Comparison of ENCODE assay signal across 15 mouse cellular contexts in the genomic region with DNA sequence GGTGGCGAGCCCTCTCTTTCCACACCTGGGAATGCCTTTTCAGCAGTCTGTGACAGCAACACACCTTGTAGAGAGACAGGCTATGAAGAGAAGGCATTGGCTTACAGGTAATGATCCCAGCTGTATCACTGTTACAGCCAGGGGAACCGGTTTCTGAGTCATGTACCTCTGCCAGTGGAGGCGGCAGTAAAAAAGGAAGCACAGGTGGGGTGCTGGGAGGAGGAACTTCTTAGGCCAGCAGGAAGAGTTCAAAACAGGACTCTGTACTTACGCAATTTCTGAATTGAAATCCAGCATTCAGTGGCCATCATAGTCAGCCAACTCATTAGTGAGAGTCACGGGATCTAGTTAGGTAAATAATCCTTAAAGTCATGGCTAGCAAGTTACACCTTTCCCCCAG. TPM values are rescaled to one million over a fixed set of nuclear protein-coding genes. Genes with fewer than 3 reads are reported as not detected.
A peak's percentile ranks its signal among the peaks of the same experiment; 100 is the strongest.
DNase-seq lines count a peak whose midpoint lies in the region; ATAC-seq lines count a peak whose summit lies in the region.
"Had no signal": no experiment of that assay in that cellular context is flagged by ENCODE, and none has a peak within 500 bp of the region (broad histone marks: within the 10 kb centered on the region; RNA-seq: fewer than 3 reads in every experiment).

A gene (minus strand): TSS at position 163 of the 400 bp plus-strand sequence.

- no peaks in the 10 kb centered on the region for H3K27me3 ChIP-seq in limb, embryonic 15.5 days
- no peaks in the 10 kb centered on the region for H3K27me3 ChIP-seq in limb, embryonic 10.5 days (ENCODE audit: low read depth, poor library complexity, severe bottlenecking)
- no peaks in the 10 kb centered on the region for H3K27me3 ChIP-seq in embryonic facial prominence, embryonic 11.5 days (ENCODE audit: control insufficient read depth, insufficient read depth, low read length)
- H3K27me3 ChIP-seq in lung, embryonic 16.5 days (ENCODE audit: control insufficient read depth, insufficient read depth, low read depth, low read length), result no peaks in the 10 kb centered on the region
- peaks cover 24% of the 10 kb centered on the region for H3K27me3 ChIP-seq in midbrain, embryonic 13.5 days
- H3K27me3 ChIP-seq: heart, embryonic 13.5 days; liver, embryonic 15.5 days had no signal

- 50% methylated on average over 5 of the region's 5 CpGs for WGBS in limb, embryonic 15.5 days
- 77% methylated on average over 5 of the region's 5 CpGs for WGBS in limb, embryonic 10.5 days
- 65% methylated on average over 5 of the region's 5 CpGs for WGBS in embryonic facial prominence, embryonic 11.5 days
- WGBS in lung, embryonic 16.5 days, result 60% methylated on average over 5 of the region's 5 CpGs
- 76% methylated on average over 5 of the region's 5 CpGs for WGBS in midbrain, embryonic 13.5 days

- ATAC-seq in limb, embryonic 15.5 days (ENCODE audit: insufficient number of reproducible peaks, low FRiP score, low TSS enrichment, low read depth), result no peak
- ATAC-seq in embryonic facial prominence, embryonic 11.5 days (replicated peaks; ENCODE audit: insufficient number of reproducible peaks, low FRiP score, low TSS enrichment, low read depth), result 0 out of 2 replicates have a peak, but pooled peaks have one; percentile 34
- peak; percentile 41 for ATAC-seq in lung, embryonic 16.5 days (ENCODE audit: low read depth)
- ATAC-seq in midbrain, embryonic 13.5 days, result no peak

- H3K4me1 ChIP-seq in limb, embryonic 15.5 days, result no peaks in the 10 kb centered on the region
- peaks cover 13% of the 10 kb centered on the region for H3K4me1 ChIP-seq in limb, embryonic 10.5 days
- H3K4me1 ChIP-seq in embryonic facial prominence, embryonic 11.5 days (ENCODE audit: control insufficient read depth, insufficient read depth, low read length), result no peaks in the 10 kb centered on the region
- H3K4me1 ChIP-seq in lung, embryonic 16.5 days (replicated peaks; ENCODE audit: control insufficient read depth, insufficient read depth, low read length), result no peaks in the 10 kb centered on the region
- H3K4me1 ChIP-seq in midbrain, embryonic 13.5 days (replicated peaks), result no peaks in the 10 kb centered on the region
- H3K4me1 ChIP-seq: heart, embryonic 13.5 days; liver, embryonic 15.5 days had no signal

- DNase-seq in limb, embryonic 10.5 days (ENCODE audit: low spot score), result no peak
- DNase-seq in embryonic facial prominence, embryonic 11.5 days (ENCODE audit: low spot score), result peak; percentile 28
- peak; percentile 70 for DNase-seq in thymus, postnatal 14 days
- DNase-seq in cerebellum, adult 9-11 months, result no peak
- DNase-seq in heart, postnatal 36 days, result no peak
- DNase-seq: adrenal gland, adult 8-10 months; cerebellum, adult 8-10 months had no signal

- H3K36me3 ChIP-seq in limb, embryonic 15.5 days, result no peaks in the 10 kb centered on the region
- no peaks in the 10 kb centered on the region for H3K36me3 ChIP-seq in limb, embryonic 10.5 days
- no peaks in the 10 kb centered on the region for H3K36me3 ChIP-seq in embryonic facial prominence, embryonic 11.5 days (replicated peaks; ENCODE audit: control insufficient read depth, insufficient read depth, low read depth, low read length)
- no peaks in the 10 kb centered on the region for H3K36me3 ChIP-seq in lung, embryonic 16.5 days (ENCODE audit: control insufficient read depth, insufficient read depth, low read length)
- no peaks in the 10 kb centered on the region for H3K36me3 ChIP-seq in midbrain, embryonic 13.5 days
- H3K36me3 ChIP-seq: heart, embryonic 13.5 days; liver, embryonic 15.5 days had no signal

- H3K9me3 ChIP-seq in limb, embryonic 15.5 days, result no peaks in the 10 kb centered on the region
- no peaks in the 10 kb centered on the region for H3K9me3 ChIP-seq in limb, embryonic 10.5 days (replicated peaks)
- no peaks in the 10 kb centered on the region for H3K9me3 ChIP-seq in embryonic facial prominence, embryonic 11.5 days (replicated peaks; ENCODE audit: control insufficient read depth, low read length)
- H3K9me3 ChIP-seq in lung, embryonic 16.5 days (ENCODE audit: control insufficient read depth, low read length), result no peaks in the 10 kb centered on the region
- H3K9me3 ChIP-seq in midbrain, embryonic 13.5 days, result no peaks in the 10 kb centered on the region
- H3K9me3 ChIP-seq: heart, embryonic 13.5 days; liver, embryonic 15.5 days had no signal

- no peak within 1 kb of the TSS for H3K4me2 ChIP-seq in limb, embryonic 15.5 days
- H3K4me2 ChIP-seq in embryonic facial prominence, embryonic 11.5 days (ENCODE audit: low read depth, low read length), result no peak within 1 kb of the TSS
- no peak within 1 kb of the TSS for H3K4me2 ChIP-seq in lung, embryonic 16.5 days (ENCODE audit: low read depth, low read length)
- H3K4me2 ChIP-seq in midbrain, embryonic 13.5 days (replicated peaks), result no peak within 1 kb of the TSS
- H3K4me2 ChIP-seq: heart, embryonic 13.5 days; liver, embryonic 15.5 days had no signal

- H3K4me3 ChIP-seq in limb, embryonic 15.5 days, result no peak within 1 kb of the TSS
- no peak within 1 kb of the TSS for H3K4me3 ChIP-seq in limb, embryonic 10.5 days
- H3K4me3 ChIP-seq in embryonic facial prominence, embryonic 11.5 days (ENCODE audit: low read depth, low read length), result no peak within 1 kb of the TSS
- no peak within 1 kb of the TSS for H3K4me3 ChIP-seq in lung, embryonic 16.5 days (ENCODE audit: low read length)
- no peak within 1 kb of the TSS for H3K4me3 ChIP-seq in midbrain, embryonic 13.5 days (replicated peaks)
- H3K4me3 ChIP-seq: erythroblast, embryonic 14.5 days; heart, embryonic 13.5 days; liver, embryonic 15.5 days had no signal

- no peak within 1 kb of the TSS for H3K9ac ChIP-seq in limb, embryonic 15.5 days
- H3K9ac ChIP-seq in embryonic facial prominence, embryonic 11.5 days (replicated peaks; ENCODE audit: low read length), result no peak within 1 kb of the TSS
- H3K9ac ChIP-seq in lung, embryonic 16.5 days (ENCODE audit: low read length), result no peak within 1 kb of the TSS
- H3K9ac ChIP-seq in midbrain, embryonic 13.5 days (replicated peaks), result no peak within 1 kb of the TSS
- H3K9ac ChIP-seq: heart, embryonic 13.5 days; liver, embryonic 15.5 days had no signal

- intact Hi-C loops in heart, postnatal 36 days (cut with DNase I), result no loop called here

- H3K27ac ChIP-seq in limb, embryonic 15.5 days, result no peak within 1 kb of the TSS
- no peak within 1 kb of the TSS for H3K27ac ChIP-seq in limb, embryonic 10.5 days
- no peak within 1 kb of the TSS for H3K27ac ChIP-seq in embryonic facial prominence, embryonic 11.5 days (replicated peaks; ENCODE audit: low read depth, low read length)
- H3K27ac ChIP-seq in lung, embryonic 16.5 days (ENCODE audit: low read length), result no peak within 1 kb of the TSS
- H3K27ac ChIP-seq in midbrain, embryonic 13.5 days, result no peak within 1 kb of the TSS
- H3K27ac ChIP-seq: heart, embryonic 13.5 days; liver, embryonic 15.5 days had no signal

RNA-seq across cellular contexts. Expression of the gene that starts here (rescaled TPM):
- polyA plus RNA-seq in limb, embryonic 15.5 days (2015; fragmentation: Nextera tagmentation; extraction: Ambion mirVana), result 9.8 and 11.1 TPM in 2 replicates
- polyA plus RNA-seq in limb, embryonic 10.5 days (2016; fragmentation: Nextera tagmentation; extraction: Ambion mirVana), result 0.09 and 0.10 TPM in 2 replicates
- 0.35 and 0.69 TPM in 2 replicates for polyA plus RNA-seq in embryonic facial prominence, embryonic 11.5 days (2014; fragmentation: Nextera tagmentation; extraction: Ambion mirVana)
- polyA plus RNA-seq in lung, embryonic 16.5 days (2015; fragmentation: Nextera tagmentation; extraction: Ambion mirVana), result 0.14 and 0.15 TPM in 2 replicates
- total RNA-seq in heart, postnatal 36 days (2021), result not detected
- not detected in 2 replicates for polyA plus RNA-seq in midbrain, embryonic 13.5 days (2015; fragmentation: Nextera tagmentation; extraction: Ambion mirVana)
- total RNA-seq: adrenal gland, adult 8-10 months; gastrocnemius, adult 18-20 months; layer of hippocampus, postnatal 14 days had no signal
- polyA plus RNA-seq: erythroblast, embryonic 14.5 days had no signal

Comparison
In these comparisons a context has a peak if more than half of its experiments do, and no peak if none do; other contexts are left out.
1. Peak in DNase-seq and ATAC-seq in embryonic facial prominence, embryonic 11.5 days; RNA of the gene not detected or under 1 TPM.
2. Peak in ATAC-seq in lung, embryonic 16.5 days; RNA of the gene not detected or under 1 TPM.